Mouse (Mus musculus) erythroblast, embryonic 14.5 days (primary cell): ENCODE data around the gene Tbc1d2. TPM values are rescaled to one million over a fixed set of nuclear protein-coding genes. Genes with fewer than 3 reads are reported as not detected.

Experiments
- H3K27me3 ChIP-seq: 2 replicates; pipeline ENCODE4 v1.6.1; 2012; ENCODE audit warnings: inconsistent platforms; ENCODE audit not compliant: control insufficient read depth
- H3K36me3 ChIP-seq: 2 replicates; pipeline ENCODE4 v1.6.1; 2012; ENCODE audit warnings: mild to moderate bottlenecking, inconsistent platforms; ENCODE audit not compliant: control insufficient read depth
- H3K4me1 ChIP-seq: 2 replicates; pipeline ENCODE4 v1.6.1; 2012; ENCODE audit warnings: inconsistent platforms; ENCODE audit not compliant: control insufficient read depth
- H3K4me3 ChIP-seq: replicated peaks from 2 replicates; pipeline ENCODE3; 2012; ENCODE audit warnings: moderate library complexity, mild to moderate bottlenecking, inconsistent platforms
- H3K9me3 ChIP-seq: 2 replicates; pipeline ENCODE4 v1.6.1; 2012; ENCODE audit warnings: low read length, inconsistent platforms, mixed read lengths; ENCODE audit not compliant: control insufficient read depth
- GATA1 ChIP-seq: IDR thresholded peaks from 2 replicates; pipeline ENCODE4 v1.6.1; 2012; ENCODE audit warnings: low read length, inconsistent platforms, mixed read lengths
- TAL1 ChIP-seq: IDR thresholded peaks from 3 replicates; pipeline ENCODE4 v1.6.1; 2012; ENCODE audit warnings: low read length, inconsistent platforms, mixed read lengths
- polyA plus RNA-seq: library from polyadenylated mRNA; stranded (reverse); fragments of >175 nt; gene quantifications from 2 replicates; pipeline ENCODE4 v1.2.3, GENCODE M21; 2012

Tbc1d2 gene
- polyA plus RNA-seq, 1 experiment: 0.03 TPM

DNA sequence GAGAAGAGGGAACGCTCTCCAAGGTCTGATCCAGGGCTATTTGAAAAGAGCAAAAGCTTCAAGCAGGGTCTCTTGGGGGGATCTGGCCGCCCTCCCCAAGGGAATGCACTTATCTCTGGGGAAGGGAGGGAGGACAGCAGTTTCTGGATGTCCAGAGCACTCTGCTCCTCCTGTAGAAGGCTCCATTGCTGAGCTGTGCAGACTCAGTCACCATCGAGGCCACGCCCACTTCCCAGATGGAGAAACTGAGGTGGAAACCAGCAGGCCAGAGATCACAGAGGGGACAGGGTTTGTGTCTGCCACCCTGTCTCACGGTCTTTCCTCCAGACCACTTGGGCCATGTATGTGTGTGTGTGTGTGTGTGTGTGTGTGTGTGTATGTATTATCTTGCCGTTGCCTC lies 51.0 kb downstream of the Tbc1d2 start:
- H3K4me3 ChIP-seq: no peak overlapping the region
- peaks cover 61% of the 10 kb centered on the region for H3K27me3 ChIP-seq
- H3K9me3 ChIP-seq: peaks cover 3% of the 10 kb centered on the region; the same call in 1 of the 2 replicates
- no peaks in the 10 kb centered on the region for H3K36me3 ChIP-seq
- TF ChIP-seq TAL1 (no peak), GATA1 (no peak)
- H3K4me1 ChIP-seq: peaks cover 12% of the 10 kb centered on the region

DNA sequence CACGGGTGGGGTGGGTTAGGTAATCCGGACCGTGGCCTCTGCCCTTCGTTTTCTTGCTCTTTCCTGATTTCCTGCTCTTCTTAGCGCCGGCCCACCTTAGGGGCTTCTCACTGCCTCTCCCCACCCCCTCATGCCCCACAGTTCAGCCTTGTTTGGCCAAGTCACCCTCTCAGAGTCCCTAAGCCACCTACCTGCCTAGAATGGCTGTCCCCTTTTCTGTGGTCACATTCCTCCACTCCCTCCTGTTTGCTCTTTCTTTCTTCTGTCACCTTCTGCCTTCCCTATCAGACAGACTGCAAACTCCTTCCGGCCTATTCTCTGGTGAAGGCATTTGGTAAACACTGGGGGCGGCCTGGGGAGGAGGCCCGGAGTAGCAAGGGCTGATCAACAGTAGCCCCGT lies 51.9 kb downstream of the Tbc1d2 start:
- H3K27me3 ChIP-seq: peaks cover 56% of the 10 kb centered on the region
- no peak for TF ChIP-seq TAL1
- TF ChIP-seq GATA1: no peak
- peaks cover 12% of the 10 kb centered on the region for H3K4me1 ChIP-seq
- H3K9me3 ChIP-seq: peaks cover 3% of the 10 kb centered on the region; the same call in 1 of the 2 replicates
- no peak overlapping the region for H3K4me3 ChIP-seq
- no peaks in the 10 kb centered on the region for H3K36me3 ChIP-seq

DNA sequence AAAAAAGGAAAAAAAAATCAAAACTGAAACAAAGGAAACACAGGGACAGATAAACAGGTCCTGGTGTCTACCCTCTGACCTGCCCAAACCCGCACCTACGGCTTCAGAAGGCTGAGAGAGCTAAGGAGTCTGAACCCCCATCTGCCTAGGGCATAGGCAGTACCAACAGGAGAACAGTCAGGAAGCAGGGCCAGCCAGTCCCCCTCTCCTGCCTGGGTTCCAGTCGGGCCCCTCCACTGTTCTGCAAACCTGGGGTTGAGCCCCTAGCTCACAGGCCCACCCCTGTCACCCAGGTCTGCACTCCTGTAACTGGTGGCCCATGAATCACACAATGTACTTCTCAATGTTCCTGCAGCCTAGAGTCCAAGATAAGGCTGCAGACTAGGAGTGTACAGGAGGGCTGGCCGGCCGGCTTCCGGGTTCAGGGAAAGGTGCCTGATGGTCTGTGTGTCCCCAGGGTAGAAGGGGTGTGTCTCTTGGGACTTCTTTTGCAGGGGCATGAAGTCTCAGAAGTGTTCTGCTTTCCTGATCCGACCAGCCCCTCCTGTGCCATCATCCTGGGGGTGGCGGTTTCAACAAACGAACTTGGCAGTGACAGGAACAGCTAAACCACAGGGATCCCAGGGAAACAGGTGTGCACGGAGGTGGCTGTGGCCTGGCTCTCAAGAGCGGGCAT lies 52.6 kb downstream of the Tbc1d2 start:
- Histone ChIP-seq H3K27me3 (peaks cover 50% of the 10 kb centered on the region), H3K4me1 (peaks cover 12% of the 10 kb centered on the region), H3K36me3 (no peaks in the 10 kb centered on the region), H3K9me3 (peaks cover 3% of the 10 kb centered on the region; the same call in 1 of the 2 replicates), H3K4me3 (no peak overlapping the region)
- no peak for TF ChIP-seq TAL1
- no peak for TF ChIP-seq GATA1

DNA sequence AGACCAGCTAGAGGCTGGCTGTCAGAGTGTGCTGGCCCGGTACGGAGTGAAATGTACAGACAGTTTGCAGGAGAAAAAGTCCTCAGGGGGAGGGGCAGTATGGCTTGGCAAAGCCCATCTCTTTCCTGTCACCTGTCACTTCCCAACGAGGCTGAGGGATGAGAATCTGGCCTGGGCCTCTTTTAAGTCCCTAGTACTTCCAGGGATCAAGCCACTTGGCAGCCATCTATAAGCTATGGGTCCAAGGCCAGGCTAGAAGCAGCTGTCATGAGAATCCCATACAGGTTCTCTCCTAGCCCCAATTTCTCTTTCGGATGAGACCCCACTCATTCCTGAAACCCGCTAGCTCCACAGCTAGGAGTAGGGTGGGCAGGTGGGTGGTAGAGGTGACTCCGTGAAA lies 53.6 kb downstream of the Tbc1d2 start:
- H3K36me3 ChIP-seq: no peaks in the 10 kb centered on the region
- peaks cover 3% of the 10 kb centered on the region; the same call in 1 of the 2 replicates for H3K9me3 ChIP-seq
- TF ChIP-seq GATA1 (no peak), TAL1 (no peak)
- H3K4me1 ChIP-seq: peaks cover 3% of the 10 kb centered on the region
- H3K27me3 ChIP-seq: peaks cover 39% of the 10 kb centered on the region
- H3K4me3 ChIP-seq: no peak overlapping the region

DNA sequence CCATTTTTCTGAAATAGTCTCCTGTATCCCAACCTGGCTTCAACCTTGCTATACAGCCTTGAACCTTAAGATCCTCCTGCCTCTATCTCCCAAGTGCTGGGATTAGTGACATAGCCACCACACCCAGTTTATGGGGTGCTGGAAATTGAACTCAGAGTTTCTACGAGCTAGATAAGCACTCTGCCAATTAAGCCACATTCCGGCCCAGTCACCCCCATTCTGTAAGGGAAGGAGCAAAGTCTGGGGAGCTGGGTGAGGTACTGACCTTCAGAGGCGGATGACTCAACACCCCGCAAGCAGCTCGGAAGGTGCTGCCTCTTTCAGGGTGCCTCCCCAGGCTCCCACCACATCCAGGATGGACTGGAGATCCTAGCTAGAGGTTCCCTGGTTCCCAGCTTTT lies 55.9 kb downstream of the Tbc1d2 start:
- TF ChIP-seq GATA1 (no peak), TAL1 (no peak)
- H3K9me3 ChIP-seq: no peaks in the 10 kb centered on the region
- peaks cover 19% of the 10 kb centered on the region for H3K27me3 ChIP-seq
- no peak overlapping the region for H3K4me3 ChIP-seq
- no peaks in the 10 kb centered on the region for H3K36me3 ChIP-seq
- H3K4me1 ChIP-seq: no peaks in the 10 kb centered on the region

DNA sequence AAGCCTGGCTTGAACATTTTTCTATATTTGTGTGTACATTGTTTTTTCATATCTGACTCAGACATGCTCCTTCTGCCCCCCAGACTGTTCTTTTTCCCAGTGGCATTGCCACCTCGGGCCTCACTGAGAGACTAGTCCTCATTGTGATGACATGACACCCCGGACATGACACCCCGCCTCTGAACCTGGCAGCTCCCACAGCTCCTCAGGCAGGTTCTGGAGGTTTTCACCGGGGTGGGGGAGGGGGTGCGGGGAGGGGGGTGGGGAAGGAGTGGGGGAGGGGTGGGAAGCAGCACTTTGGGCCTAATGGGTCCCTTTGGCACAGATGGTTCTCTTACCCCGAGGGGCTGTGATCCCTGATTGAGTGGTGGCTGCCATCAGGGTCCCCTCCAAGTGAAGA lies 56.5 kb downstream of the Tbc1d2 start:
- H3K36me3 ChIP-seq: no peaks in the 10 kb centered on the region
- H3K4me3 ChIP-seq: no peak overlapping the region
- peaks cover 14% of the 10 kb centered on the region for H3K27me3 ChIP-seq
- H3K4me1 ChIP-seq: no peaks in the 10 kb centered on the region
- TF ChIP-seq GATA1 (no peak), TAL1 (no peak)
- no peaks in the 10 kb centered on the region for H3K9me3 ChIP-seq

DNA sequence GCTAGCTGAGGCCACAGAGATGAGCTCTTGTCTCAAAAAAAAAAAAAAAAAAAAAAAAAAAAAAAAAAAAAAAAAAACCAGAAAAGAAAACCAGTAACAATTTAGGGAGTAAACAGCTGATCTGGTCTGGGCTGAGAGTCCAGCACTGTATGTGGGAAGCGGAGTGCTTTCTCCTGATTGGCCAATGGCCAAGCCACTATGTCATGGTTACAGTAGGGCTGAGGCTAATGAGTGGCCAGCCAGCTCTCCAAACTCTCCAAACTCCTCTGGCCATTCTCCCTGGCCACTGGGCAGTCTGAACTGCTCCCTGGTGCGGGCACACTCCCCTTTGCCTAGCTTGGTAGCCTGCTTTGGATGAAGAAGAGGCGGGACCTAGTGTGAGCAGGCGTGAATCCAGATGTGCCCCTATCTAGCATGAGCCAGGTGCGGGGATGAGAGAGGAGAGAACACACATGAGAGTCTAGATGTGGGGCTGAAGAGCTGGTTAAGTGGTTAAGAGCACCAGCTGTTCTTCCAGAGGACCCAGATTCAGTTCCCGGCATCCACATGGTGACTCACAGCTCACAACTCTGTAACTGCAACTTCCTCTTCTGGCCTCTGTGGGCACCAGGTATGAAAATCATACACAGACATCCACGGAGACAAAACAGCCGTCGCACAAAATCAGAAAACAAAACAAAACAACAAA lies 58.0 kb downstream of the Tbc1d2 start:
- Histone ChIP-seq H3K36me3 (no peaks in the 10 kb centered on the region), H3K4me1 (no peaks in the 10 kb centered on the region)

DNA sequence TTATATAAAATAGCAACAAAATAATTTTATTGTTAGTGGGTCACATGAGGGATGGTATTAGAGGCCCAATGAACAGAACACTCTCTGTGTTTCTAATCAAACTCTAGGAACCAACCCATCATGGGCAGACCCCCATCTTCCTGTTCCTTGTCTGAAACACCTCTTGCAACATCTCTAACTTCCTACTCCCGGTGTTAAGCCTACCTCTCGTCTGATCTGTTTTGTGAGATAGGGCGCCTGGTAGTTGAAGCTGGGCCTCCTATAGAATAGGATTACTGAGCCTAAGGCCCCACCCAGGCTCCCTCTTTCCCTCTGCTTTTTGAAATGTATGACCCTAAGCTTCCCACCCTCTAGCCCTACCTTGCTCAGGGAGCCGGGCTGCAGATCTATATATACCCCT lies 59.2 kb downstream of the Tbc1d2 start:
- Histone ChIP-seq H3K27me3 (no peaks in the 10 kb centered on the region; the same call in 1 of the 2 replicates), H3K36me3 (no peaks in the 10 kb centered on the region), H3K9me3 (no peaks in the 10 kb centered on the region), H3K4me3 (no peak overlapping the region), H3K4me1 (no peaks in the 10 kb centered on the region)
- TF ChIP-seq GATA1 (no peak), TAL1 (no peak)

More for the DNA sequence above, 58.0 kb downstream of the Tbc1d2 start:
- Histone ChIP-seq H3K27me3 (peaks cover 4% of the 10 kb centered on the region; the same call in 1 of the 2 replicates), H3K4me3 (no peak overlapping the region), H3K9me3 (no peaks in the 10 kb centered on the region)
- TF ChIP-seq TAL1 (no peak), GATA1 (no peak)

DNA sequence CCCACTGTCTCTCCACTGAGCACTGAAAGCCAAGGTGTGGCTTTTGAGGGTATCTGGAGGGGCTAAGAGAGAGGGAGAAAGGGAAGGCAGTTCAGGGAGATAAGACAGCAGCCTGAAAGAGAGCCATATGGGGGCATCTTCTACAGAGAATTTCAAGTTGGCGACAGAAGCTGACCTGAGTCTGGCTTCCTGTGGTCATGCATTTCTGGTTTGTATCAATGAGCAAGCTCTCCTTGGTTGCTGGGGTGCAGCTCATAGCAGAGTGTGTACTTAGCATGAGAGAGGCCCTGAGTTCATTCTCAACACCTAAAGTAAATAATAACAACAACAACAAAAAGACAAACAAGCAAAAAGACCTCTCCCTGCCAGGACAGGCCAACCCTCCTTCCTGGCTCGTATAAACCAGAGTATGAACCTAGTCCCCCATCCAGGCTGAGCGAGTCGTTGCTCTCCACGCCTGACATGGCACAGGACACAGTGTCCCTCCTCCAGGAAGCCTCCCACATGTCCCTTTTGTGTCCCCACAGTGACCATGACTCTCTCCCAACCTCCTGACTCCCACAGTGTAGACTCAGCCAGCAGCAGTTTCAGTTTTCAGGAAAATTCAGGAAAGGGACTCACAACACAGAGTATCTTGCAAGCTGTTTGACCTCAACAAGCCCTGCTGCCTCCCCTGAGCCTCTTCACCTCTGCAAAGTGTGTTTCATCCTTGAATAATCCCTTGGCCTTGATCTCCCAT lies 59.9 kb downstream of the Tbc1d2 start:
- H3K36me3 ChIP-seq: no peaks in the 10 kb centered on the region

More for the DNA sequence above, 59.9 kb downstream of the Tbc1d2 start:
- Histone ChIP-seq H3K4me1 (no peaks in the 10 kb centered on the region), H3K4me3 (no peak overlapping the region), H3K9me3 (no peaks in the 10 kb centered on the region), H3K27me3 (peaks cover 2% of the 10 kb centered on the region; the same call in 1 of the 2 replicates)
- TF ChIP-seq TAL1: no peak
- TF ChIP-seq GATA1: no peak
